Mouse (Mus musculus): ENCODE measurements around the gene Orai3. TPM values are rescaled to one million over a fixed set of nuclear protein-coding genes. Genes with fewer than 3 reads are reported as not detected.

The Orai3 gene
- polyA plus RNA-seq, 1 experiment = 50.3 TPM

DNA sequence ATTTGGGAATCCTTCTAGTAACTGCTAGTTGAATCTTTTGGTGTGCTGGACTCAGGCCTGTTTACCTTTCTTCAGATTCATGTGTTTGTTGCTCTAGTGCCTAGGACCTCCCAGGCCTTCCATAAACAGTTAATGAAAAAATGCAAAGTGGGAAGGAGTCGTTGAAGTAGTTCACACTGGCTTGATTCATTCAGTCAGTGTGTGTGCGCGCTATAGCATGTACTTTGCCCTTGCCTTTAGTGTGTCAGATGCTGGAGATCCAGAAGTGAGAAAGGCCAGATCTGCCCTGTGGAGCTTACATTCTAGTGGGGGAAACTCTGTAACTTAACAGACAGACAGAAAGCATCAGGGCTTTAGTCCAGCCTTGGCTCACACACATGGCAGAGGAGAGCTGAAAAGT lies 9.1 kb upstream of the Orai3 start:
- no peak overlapping the region for H3K27ac ChIP-seq (ENCODE audit: insufficient read depth, low read length)
- H3K4me3 ChIP-seq (ENCODE audit: extremely low read depth, insufficient read depth, insufficient read length) = no peak overlapping the region
- WGBS = 90% methylated on average over 3 of the region's 3 CpGs
- no peak for DNase-seq (ENCODE audit: low read depth in 1 of 2, low spot score in 2 of 2)
- TF ChIP-seq CTCF (IDR thresholded peaks at IDR 0.05; ENCODE audit: extremely low read depth, insufficient read depth, insufficient read length, insufficient replicate concordance) = no peak
- TF ChIP-seq POLR2A (IDR thresholded peaks at IDR 0.05; ENCODE audit: low read depth, low read length) = no peak
- H3K4me1 ChIP-seq (ENCODE audit: control insufficient read depth, insufficient read depth, insufficient read length) = peaks cover 2% of the 10 kb centered on the region; the same call in 1 of the 2 replicates
- no peaks in the 10 kb centered on the region for H3K36me3 ChIP-seq (ENCODE audit: control insufficient read depth, insufficient read depth, low read length)
- H3K27me3 ChIP-seq (ENCODE audit: control insufficient read depth, insufficient read depth, low read length) = no peaks in the 10 kb centered on the region

DNA sequence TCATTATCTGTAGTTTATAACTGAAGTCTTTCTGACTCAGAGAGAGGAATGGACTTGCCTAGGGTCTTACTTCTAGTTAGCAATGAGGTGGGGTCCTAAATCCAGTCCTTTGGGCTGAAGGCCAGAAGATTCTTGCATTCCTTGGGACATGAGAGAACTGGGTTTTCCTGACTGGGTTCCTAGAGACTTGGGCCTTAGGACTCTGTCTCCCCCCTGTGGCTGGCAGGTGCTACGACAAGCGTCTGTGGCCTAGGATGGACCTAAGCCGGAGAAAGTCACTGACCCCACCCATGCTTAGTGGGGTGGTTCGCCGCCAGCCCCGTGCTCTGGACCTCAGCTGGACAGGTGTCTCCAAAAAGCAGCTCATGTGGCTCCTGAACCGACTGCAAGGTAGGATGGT lies 8.6 kb upstream of the Orai3 start:
- Histone ChIP-seq H3K4me3 (ENCODE audit: extremely low read depth, insufficient read depth, insufficient read length) (no peak overlapping the region), H3K27me3 (ENCODE audit: control insufficient read depth, insufficient read depth, low read length) (no peaks in the 10 kb centered on the region), H3K36me3 (ENCODE audit: control insufficient read depth, insufficient read depth, low read length) (no peaks in the 10 kb centered on the region), H3K27ac (ENCODE audit: insufficient read depth, low read length) (no peak overlapping the region), H3K4me1 (ENCODE audit: control insufficient read depth, insufficient read depth, insufficient read length) (peaks cover 2% of the 10 kb centered on the region; the same call in 1 of the 2 replicates)
- WGBS = 26% methylated on average over 7 of the region's 7 CpGs
- TF ChIP-seq POLR2A (IDR thresholded peaks at IDR 0.05; ENCODE audit: low read depth, low read length) (no peak), CTCF (IDR thresholded peaks at IDR 0.05; ENCODE audit: extremely low read depth, insufficient read depth, insufficient read length, insufficient replicate concordance) (peak; percentile 80; the same call in 1 of the 2 replicates)
- peak in 1 of 2 experiments; percentile 65 for DNase-seq (ENCODE audit: low read depth in 1 of 2, low spot score in 2 of 2)

DNA sequence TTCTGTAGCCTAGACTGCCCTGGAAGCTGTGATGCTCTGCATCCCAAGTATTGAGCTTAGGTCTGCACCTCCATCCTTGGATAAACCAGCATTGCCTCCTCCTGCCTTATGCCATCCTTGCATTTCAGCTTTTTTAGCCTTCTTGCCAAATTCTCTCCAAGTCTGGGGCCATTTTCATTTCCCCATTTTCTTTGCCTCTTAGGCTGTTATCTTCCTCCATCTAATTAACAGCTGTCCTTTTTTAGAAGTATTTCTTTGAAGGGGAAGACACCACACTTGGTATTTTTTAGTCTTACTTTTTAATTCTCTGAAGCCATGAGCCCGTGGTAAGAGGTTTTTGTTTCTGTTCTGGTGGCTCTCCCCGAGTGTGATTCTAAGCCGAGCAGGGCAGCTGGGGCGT lies 6.0 kb upstream of the Orai3 start:
- Histone ChIP-seq H3K27me3 (ENCODE audit: control insufficient read depth, insufficient read depth, low read length) (no peaks in the 10 kb centered on the region), H3K27ac (ENCODE audit: insufficient read depth, low read length) (peak overlapping the region; percentile 43), H3K4me3 (ENCODE audit: extremely low read depth, insufficient read depth, insufficient read length) (no peak overlapping the region), H3K36me3 (ENCODE audit: control insufficient read depth, insufficient read depth, low read length) (no peaks in the 10 kb centered on the region), H3K4me1 (ENCODE audit: control insufficient read depth, insufficient read depth, insufficient read length) (peaks cover 2% of the 10 kb centered on the region; the same call in 1 of the 2 replicates)
- TF ChIP-seq CTCF (IDR thresholded peaks at IDR 0.05; ENCODE audit: extremely low read depth, insufficient read depth, insufficient read length, insufficient replicate concordance) (no peak), POLR2A (IDR thresholded peaks at IDR 0.05; ENCODE audit: low read depth, low read length) (no peak)
- 36% methylated on average over 4 of the region's 4 CpGs for WGBS
- no peak for DNase-seq (ENCODE audit: low read depth in 1 of 2, low spot score in 2 of 2)

GRCm38 (mm10) chr7:127765756-127766155 lies 3.9 kb upstream of the Orai3 start:
- no peak for DNase-seq (ENCODE audit: low read depth in 1 of 2, low spot score in 2 of 2)
- TF ChIP-seq POLR2A (IDR thresholded peaks at IDR 0.05; ENCODE audit: low read depth, low read length) = no peak
- no peak for TF ChIP-seq CTCF (IDR thresholded peaks at IDR 0.05; ENCODE audit: extremely low read depth, insufficient read depth, insufficient read length, insufficient replicate concordance)
- Histone ChIP-seq H3K36me3 (ENCODE audit: control insufficient read depth, insufficient read depth, low read length) (no peaks in the 10 kb centered on the region), H3K27me3 (ENCODE audit: control insufficient read depth, insufficient read depth, low read length) (no peaks in the 10 kb centered on the region), H3K4me3 (ENCODE audit: extremely low read depth, insufficient read depth, insufficient read length) (no peak overlapping the region), H3K27ac (ENCODE audit: insufficient read depth, low read length) (no peak overlapping the region), H3K4me1 (ENCODE audit: control insufficient read depth, insufficient read depth, insufficient read length) (peaks cover 5% of the 10 kb centered on the region; the same call in 1 of the 2 replicates)
- 87% methylated on average over 2 of the region's 2 CpGs for WGBS

- H3K27me3 ChIP-seq (ENCODE audit: control insufficient read depth, insufficient read depth, low read length) = no peaks in the 10 kb centered on the region
- no peaks in the 10 kb centered on the region for H3K36me3 ChIP-seq (ENCODE audit: control insufficient read depth, insufficient read depth, low read length)
- no peak for TF ChIP-seq POLR2A (IDR thresholded peaks at IDR 0.05; ENCODE audit: low read depth, low read length)
- no peak for TF ChIP-seq CTCF (IDR thresholded peaks at IDR 0.05; ENCODE audit: extremely low read depth, insufficient read depth, insufficient read length, insufficient replicate concordance)
- peak overlapping the region; percentile 16; the same call in 1 of the 2 replicates for H3K27ac ChIP-seq (ENCODE audit: insufficient read depth, low read length)
- no peak overlapping the region for H3K4me3 ChIP-seq (ENCODE audit: extremely low read depth, insufficient read depth, insufficient read length)
- no peak for DNase-seq (ENCODE audit: low read depth in 1 of 2, low spot score in 2 of 2)
- H3K4me1 ChIP-seq (ENCODE audit: control insufficient read depth, insufficient read depth, insufficient read length) = peaks cover 5% of the 10 kb centered on the region; the same call in 1 of the 2 replicates
- 89% methylated on average over 17 of the region's 17 CpGs for WGBS
These were observed 2.6 kb upstream of the Orai3 start for GRCm38 (mm10) chr7:127766851-127767609.

- WGBS = 87% methylated on average over 19 of the region's 19 CpGs
- TF ChIP-seq CTCF (IDR thresholded peaks at IDR 0.05; ENCODE audit: extremely low read depth, insufficient read depth, insufficient read length, insufficient replicate concordance) (no peak), POLR2A (IDR thresholded peaks at IDR 0.05; ENCODE audit: low read depth, low read length) (no peak)
- H3K36me3 ChIP-seq (ENCODE audit: control insufficient read depth, insufficient read depth, low read length) = no peaks in the 10 kb centered on the region
- DNase-seq (ENCODE audit: low read depth in 1 of 2, low spot score in 2 of 2) = no peak
- H3K27me3 ChIP-seq (ENCODE audit: control insufficient read depth, insufficient read depth, low read length) = no peaks in the 10 kb centered on the region
- H3K4me3 ChIP-seq (ENCODE audit: extremely low read depth, insufficient read depth, insufficient read length) = no peak overlapping the region
- H3K4me1 ChIP-seq (ENCODE audit: control insufficient read depth, insufficient read depth, insufficient read length) = peaks cover 5% of the 10 kb centered on the region; the same call in 1 of the 2 replicates
- peak overlapping the region; percentile 16; the same call in 1 of the 2 replicates for H3K27ac ChIP-seq (ENCODE audit: insufficient read depth, low read length)
These were observed 1.8 kb upstream of the Orai3 start for GRCm38 (mm10) chr7:127767671-127768345.
